Mouse (Mus musculus) spleen, adult 12 weeks (tissue): Measurements from ENCODE around the gene Pithd1.
A peak's percentile ranks its signal among the peaks of the same experiment; 100 is the strongest.
"Not testable (repeated sequence)": the region's sequence is repeated elsewhere in the genome, so short reads cannot be mapped to it uniquely, and the experiment has no call there.

ENCODE experiments used
- DNase-seq: peaks from one replicate; pipeline ENCODE4 v3.0.0; 2022; ENCODE audit warnings: low spot score

Pithd1 gene

GRCm38 (mm10) chr4:135986301-135986942 lies 642 bp downstream of the Pithd1 start:
- DNase-seq: peak; percentile 37

- no peak for DNase-seq
Measured at GRCm38 (mm10) chr4:135985769-135986168, 1.3 kb downstream of the Pithd1 start.

GRCm38 (mm10) chr4:135985193-135985592 lies 1.9 kb downstream of the Pithd1 start:
- peak; percentile 68 for DNase-seq

GRCm38 (mm10) chr4:135984556-135984955 lies 2.5 kb downstream of the Pithd1 start:
- DNase-seq: peak; percentile 3

GRCm38 (mm10) chr4:135981524-135982063 lies 5.5 kb downstream of the Pithd1 start:
- DNase-seq: no peak

GRCm38 (mm10) chr4:135980223-135980622 lies 6.8 kb downstream of the Pithd1 start:
- not testable (repeated sequence) for DNase-seq

GRCm38 (mm10) chr4:135976146-135976545 lies 10.9 kb downstream of the Pithd1 start:
- DNase-seq: no peak

- peak; percentile 0 for DNase-seq
Measured at GRCm38 (mm10) chr4:135972911-135973811, 13.9 kb downstream of the Pithd1 start.

GRCm38 (mm10) chr4:135972556-135972906 lies 14.5 kb downstream of the Pithd1 start, which contains the start of gene Lypla2:
Gene Lypla2, minus strand, starts transcription at chr4:135972626.
- DNase-seq: peak; percentile 43

GRCm38 (mm10) chr4:135971805-135972555 lies 15.1 kb downstream of the Pithd1 start:
- peak; percentile 7 for DNase-seq

- no peak for DNase-seq
Measured at GRCm38 (mm10) chr4:135970585-135970984, 16.5 kb downstream of the Pithd1 start.

GRCm38 (mm10) chr4:135969070-135969750 lies 17.9 kb downstream of the Pithd1 start:
- DNase-seq: no peak

GRCm38 (mm10) chr4:135968271-135968869 lies 18.7 kb downstream of the Pithd1 start:
- DNase-seq: no peak

GRCm38 (mm10) chr4:135967086-135967760 lies 19.8 kb downstream of the Pithd1 start:
- DNase-seq: no peak

- DNase-seq: no peak
Measured at GRCm38 (mm10) chr4:135966283-135966682, 20.8 kb downstream of the Pithd1 start.

GRCm38 (mm10) chr4:135965113-135965512 lies 22.0 kb downstream of the Pithd1 start:
- DNase-seq: no peak

- DNase-seq: peak; percentile 46
Measured at GRCm38 (mm10) chr4:135964426-135964825, 22.6 kb downstream of the Pithd1 start.

- peak; percentile 83 for DNase-seq
Measured at GRCm38 (mm10) chr4:135963457-135964193, 23.4 kb downstream of the Pithd1 start, which contains the start of gene Gale. Gene Gale, plus strand, starts transcription at chr4:135963727.

GRCm38 (mm10) chr4:135962946-135963345 lies 24.1 kb downstream of the Pithd1 start:
- no peak for DNase-seq

GRCm38 (mm10) chr4:135962198-135962597 lies 24.9 kb downstream of the Pithd1 start:
- DNase-seq: no peak
